Mouse (Mus musculus) forebrain, embryonic 14.5 days (tissue): Measurements from ENCODE around the gene Lcor. TPM values are rescaled to one million over a fixed set of nuclear protein-coding genes. Genes with fewer than 3 reads are reported as not detected.
A peak's percentile ranks its signal among the peaks of the same experiment; 100 is the strongest.

Source experiments
- ATAC-seq: fragments of 200-750 bp; cut with Nextera tagmentation; 2 replicates; pipeline ENCODE4 v1.8.0; 2017; ENCODE audit warnings: mild to moderate bottlenecking, moderate library complexity
- DNase-seq: peaks from one replicate; pipeline ENCODE4 v3.0.0-alpha.2; 2015; ENCODE audit warnings: low spot score
- H3K27ac ChIP-seq: fragments of 300-500 bp; sonication (generic); 2 replicates; pipeline ENCODE4 v1.5.1; 2014; ENCODE audit warnings: low read depth, mild to moderate bottlenecking, control low read depth, low read length, moderate library complexity
- H3K27me3 ChIP-seq: fragments of 300-500 bp; sonication (generic); replicated peaks from 2 replicates; pipeline ENCODE4 v1.6.1; 2014; ENCODE audit warnings: low read length, control low read depth, mixed read lengths; ENCODE audit not compliant: control insufficient read depth, insufficient read depth
- H3K36me3 ChIP-seq: fragments of 300-500 bp; sonication (generic); 2 replicates; pipeline ENCODE4 v1.6.1; 2014; ENCODE audit warnings: low read length, control low read depth; ENCODE audit not compliant: control insufficient read depth, insufficient read depth
- H3K4me1 ChIP-seq: fragments of 300-500 bp; sonication (generic); 2 replicates; pipeline ENCODE4 v1.6.1; 2014; ENCODE audit warnings: antibody characterized with exemption, low read length, control low read depth; ENCODE audit not compliant: control insufficient read depth, insufficient read depth
- H3K4me2 ChIP-seq: fragments of 300-500 bp; sonication (generic); 2 replicates; pipeline ENCODE4 v1.6.1; 2014; ENCODE audit warnings: mild to moderate bottlenecking, control low read depth, low read length
- H3K4me3 ChIP-seq: fragments of 300-500 bp; sonication (generic); 2 replicates; pipeline ENCODE4 v1.5.1; 2014; ENCODE audit warnings: low read depth, low read length, control low read depth
- H3K9ac ChIP-seq: fragments of 300-500 bp; sonication (generic); 2 replicates; pipeline ENCODE4 v1.6.1; 2014; ENCODE audit warnings: mild to moderate bottlenecking, low read length, control low read depth, moderate library complexity
- H3K9me3 ChIP-seq: fragments of 300-500 bp; sonication (generic); replicated peaks from 2 replicates; pipeline ENCODE4 v1.6.1; 2016; ENCODE audit warnings: low read length, control low read depth, mixed read lengths; ENCODE audit not compliant: control insufficient read depth
- WGBS: fragments of 180-500 bp; shearing (Covaris S2); extraction: QIAGEN DNeasy Blood & Tissue Kit; methylation state at CpG from one replicate; pipeline ENCODE4 v1.1.7; 2014; 5-methylcytosine and 5-hydroxymethylcytosine counted together
- polyA plus RNA-seq: library from polyadenylated mRNA; unstranded; fragments of >200 nt; fragmentation: Nextera tagmentation; extraction: Ambion mirVana; gene quantifications from 2 replicates; pipeline ENCODE4 v1.2.1, GENCODE M21; 2014

Lcor gene
- polyA plus RNA-seq, result 16.8 and 20.1 TPM in 2 replicates

GRCm38 (mm10) chr19:41482190-41482908 is at the start of gene Lcor:
Gene Lcor (plus strand): TSS chr19:41482637.
- peak within 1 kb of the TSS; percentile 79 for H3K4me2 ChIP-seq
- H3K9me3 ChIP-seq, result no peaks in the 10 kb centered on the region
- under 1% methylated on average over 70 of the region's 92 CpGs for WGBS
- no peaks in the 10 kb centered on the region for H3K36me3 ChIP-seq
- H3K27me3 ChIP-seq, result no peaks in the 10 kb centered on the region
- peak within 1 kb of the TSS; percentile 95 for H3K4me3 ChIP-seq
- peak within 1 kb of the TSS; percentile 99 for H3K27ac ChIP-seq
- H3K9ac ChIP-seq, result peak within 1 kb of the TSS; percentile 95
- peaks cover 21% of the 10 kb centered on the region for H3K4me1 ChIP-seq
- DNase-seq, result peak; percentile 80
- peak; percentile 93 for ATAC-seq

- WGBS, result 85% methylated on average over 10 of the region's 10 CpGs
- Histone ChIP-seq H3K36me3 (no peaks in the 10 kb centered on the region), H3K4me3 (no peak overlapping the region), H3K9me3 (no peaks in the 10 kb centered on the region), H3K9ac (no peak overlapping the region), H3K4me2 (no peak overlapping the region), H3K4me1 (no peaks in the 10 kb centered on the region), H3K27me3 (no peaks in the 10 kb centered on the region), H3K27ac (no peak overlapping the region)
- DNase-seq, result no peak
- no peak for ATAC-seq
Measured at GRCm38 (mm10) chr19:41435366-41435765, 47.1 kb upstream of the Lcor start.

GRCm38 (mm10) chr19:41436461-41436860 is 46.0 kb upstream of the Lcor start:
- Histone ChIP-seq H3K27ac (no peak overlapping the region), H3K4me1 (no peaks in the 10 kb centered on the region), H3K4me3 (no peak overlapping the region), H3K9me3 (no peaks in the 10 kb centered on the region), H3K36me3 (no peaks in the 10 kb centered on the region), H3K4me2 (no peak overlapping the region), H3K27me3 (no peaks in the 10 kb centered on the region), H3K9ac (no peak overlapping the region)
- 94% methylated on average over 9 of the region's 9 CpGs for WGBS
- ATAC-seq (no peak), DNase-seq (no peak)

GRCm38 (mm10) chr19:41438953-41439352 is 43.5 kb upstream of the Lcor start:
- no peaks in the 10 kb centered on the region; the same call in 1 of the 2 replicates for H3K27me3 ChIP-seq

GRCm38 (mm10) chr19:41441446-41441845 is 41.0 kb upstream of the Lcor start:
- no peak for DNase-seq
- no peak overlapping the region for H3K4me2 ChIP-seq
- H3K4me3 ChIP-seq, result no peak overlapping the region
- no peak overlapping the region for H3K9ac ChIP-seq
- WGBS, result 9% methylated on average over 3 of the region's 3 CpGs
- no peak for ATAC-seq
- H3K27me3 ChIP-seq, result no peaks in the 10 kb centered on the region; the same call in 1 of the 2 replicates
- H3K27ac ChIP-seq, result no peak overlapping the region
- H3K9me3 ChIP-seq, result no peaks in the 10 kb centered on the region
- no peaks in the 10 kb centered on the region for H3K36me3 ChIP-seq
- no peaks in the 10 kb centered on the region; the same call in 1 of the 2 replicates for H3K4me1 ChIP-seq

More at GRCm38 (mm10) chr19:41438953-41439352, 43.5 kb upstream of the Lcor start:
- H3K36me3 ChIP-seq, result no peaks in the 10 kb centered on the region
- no peaks in the 10 kb centered on the region for H3K9me3 ChIP-seq
- H3K4me2 ChIP-seq, result no peak overlapping the region
- no peak overlapping the region for H3K9ac ChIP-seq
- no peaks in the 10 kb centered on the region; the same call in 1 of the 2 replicates for H3K4me1 ChIP-seq
- DNase-seq, result peak; percentile 46
- ATAC-seq, result no peak
- H3K4me3 ChIP-seq, result no peak overlapping the region
- 84% methylated on average over 6 of the region's 6 CpGs for WGBS
- no peak overlapping the region for H3K27ac ChIP-seq

- H3K4me1 ChIP-seq, result no peaks in the 10 kb centered on the region; the same call in 1 of the 2 replicates
- DNase-seq (no peak), ATAC-seq (no peak)
- H3K4me3 ChIP-seq, result no peak overlapping the region
- H3K4me2 ChIP-seq, result peak overlapping the region; percentile 33
- H3K9ac ChIP-seq, result peak overlapping the region; percentile 29; the same call in 1 of the 2 replicates
- no peaks in the 10 kb centered on the region; the same call in 1 of the 2 replicates for H3K27me3 ChIP-seq
- H3K9me3 ChIP-seq, result no peaks in the 10 kb centered on the region
- WGBS, result 22% methylated on average over 20 of the region's 20 CpGs
- H3K27ac ChIP-seq, result no peak overlapping the region
- no peaks in the 10 kb centered on the region for H3K36me3 ChIP-seq
Measured at GRCm38 (mm10) chr19:41441911-41442607, 40.4 kb upstream of the Lcor start.

GRCm38 (mm10) chr19:41442608-41442969 is 39.8 kb upstream of the Lcor start:
- Histone ChIP-seq H3K9me3 (no peaks in the 10 kb centered on the region), H3K4me1 (no peaks in the 10 kb centered on the region; the same call in 1 of the 2 replicates), H3K9ac (no peak overlapping the region), H3K27me3 (no peaks in the 10 kb centered on the region; the same call in 1 of the 2 replicates), H3K36me3 (no peaks in the 10 kb centered on the region), H3K27ac (no peak overlapping the region), H3K4me3 (no peak overlapping the region), H3K4me2 (peak overlapping the region; percentile 33)
- no peak for ATAC-seq
- 21% methylated on average over 6 of the region's 6 CpGs for WGBS
- DNase-seq, result peak; percentile 17

- no peak overlapping the region for H3K4me2 ChIP-seq
Measured at GRCm38 (mm10) chr19:41444491-41444890, 37.9 kb upstream of the Lcor start.

More at GRCm38 (mm10) chr19:41444491-41444890, 37.9 kb upstream of the Lcor start:
- no peak overlapping the region for H3K27ac ChIP-seq
- ATAC-seq (no peak), DNase-seq (no peak)
- no peaks in the 10 kb centered on the region; the same call in 1 of the 2 replicates for H3K27me3 ChIP-seq
- no peak overlapping the region for H3K9ac ChIP-seq
- no peaks in the 10 kb centered on the region for H3K36me3 ChIP-seq
- H3K4me1 ChIP-seq, result no peaks in the 10 kb centered on the region; the same call in 1 of the 2 replicates
- H3K9me3 ChIP-seq, result no peaks in the 10 kb centered on the region
- no peak overlapping the region for H3K4me3 ChIP-seq
- WGBS, result 71% methylated on average over 8 of the region's 8 CpGs
